Mouse (Mus musculus) urinary bladder, postnatal 25 days (tissue): Measurements from ENCODE around the gene Nap1l2.
"Not testable (repeated sequence)": the region's sequence is repeated elsewhere in the genome, so short reads cannot be mapped to it uniquely, and the experiment has no call there.

Experiments used
- DNase-seq: peaks from one replicate; pipeline ENCODE4 v3.0.0; 2022; ENCODE audit warnings: low spot score

Nap1l2 gene

DNA sequence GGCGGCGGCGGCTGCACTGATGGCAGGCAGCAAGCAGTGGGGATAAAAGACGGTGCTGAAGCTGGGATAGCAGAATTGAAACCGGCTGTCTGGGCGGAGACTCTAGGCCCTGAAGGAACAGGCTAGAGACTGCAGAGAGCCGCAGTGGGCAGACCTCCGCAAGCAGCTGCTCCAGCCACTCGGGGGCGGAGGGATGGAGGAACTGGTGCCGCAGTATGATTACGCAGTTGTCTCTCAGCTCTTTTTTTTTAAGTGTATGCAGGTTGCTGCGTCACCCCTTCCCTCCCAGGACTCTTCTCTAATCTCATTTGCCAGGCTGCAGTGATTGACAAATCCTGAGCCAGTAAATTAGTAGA, at the start of gene Nap1l2:
TSS of gene Nap1l2 (minus strand) at position 210 of the 356 bp plus-strand sequence.
- DNase-seq = no peak

DNA sequence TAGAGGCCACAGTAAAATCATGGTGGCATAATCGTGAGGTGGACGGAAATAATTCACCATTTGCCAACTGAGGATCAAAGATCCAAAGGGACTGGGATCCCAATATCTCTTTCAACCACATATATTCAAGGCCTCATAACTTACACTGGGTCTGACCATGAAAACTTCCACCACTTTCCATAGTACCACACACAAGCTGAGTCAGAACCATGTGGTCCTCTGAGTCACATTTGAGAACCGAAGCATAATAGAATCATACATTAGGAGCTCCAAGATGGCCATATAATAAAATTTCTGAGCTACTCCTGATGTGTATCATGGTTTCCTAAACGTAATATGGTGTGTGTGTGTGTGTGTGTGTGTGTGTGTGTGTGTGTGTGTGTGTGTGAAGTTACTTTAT, 28.8 kb upstream of the Nap1l2 start:
- no peak for DNase-seq

DNA sequence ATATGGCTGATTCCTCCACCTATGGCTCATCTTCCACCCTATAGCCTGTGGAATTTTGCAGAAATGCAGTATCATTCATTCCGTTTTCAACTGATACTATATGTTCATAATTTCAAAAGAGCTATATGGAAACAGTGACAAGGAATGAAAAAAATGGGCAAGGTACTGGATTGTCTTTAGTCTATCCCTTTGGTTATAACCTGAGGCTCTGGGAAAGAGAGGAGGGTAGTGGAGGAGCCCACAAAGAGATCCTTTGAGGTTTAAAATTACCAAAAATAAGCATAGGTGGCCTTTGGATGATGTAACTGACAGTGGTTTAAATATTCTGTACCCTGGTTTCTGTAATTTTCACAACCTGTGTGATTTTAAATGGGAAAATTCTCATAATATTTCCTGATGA, 389 bp upstream of the Nap1l2 start:
- no peak for DNase-seq

DNA sequence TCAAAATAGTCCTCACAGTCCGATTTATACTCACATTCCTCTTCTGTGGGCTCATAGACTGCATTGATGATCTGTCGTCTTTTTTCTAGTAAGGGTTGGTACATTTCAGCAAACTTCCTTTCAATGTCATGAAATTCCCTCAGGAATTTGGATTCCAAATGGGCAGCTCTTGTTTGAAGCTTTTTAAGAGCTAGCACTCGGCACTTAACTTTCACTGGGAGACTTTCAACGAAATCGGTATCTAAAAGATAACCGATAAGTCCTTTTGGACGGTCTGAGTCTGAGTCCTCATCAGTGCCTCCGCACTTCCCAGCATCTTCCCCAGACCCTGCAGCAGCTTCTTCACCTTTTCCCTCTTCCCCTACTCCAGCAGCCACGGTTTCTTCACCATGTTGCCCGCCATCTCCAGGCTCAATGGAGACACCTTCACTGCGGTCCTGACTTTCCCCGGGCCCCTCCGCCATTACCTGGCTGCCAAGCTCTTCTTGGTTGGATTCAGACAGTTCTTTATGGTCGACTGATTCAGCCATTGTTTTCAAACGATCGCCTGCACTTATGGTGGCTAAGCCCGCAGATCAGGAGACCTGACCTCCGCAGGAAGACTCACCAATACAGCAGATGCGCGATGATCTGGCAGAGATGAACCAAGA, 534 bp downstream of the Nap1l2 start:
- DNase-seq = no peak

DNA sequence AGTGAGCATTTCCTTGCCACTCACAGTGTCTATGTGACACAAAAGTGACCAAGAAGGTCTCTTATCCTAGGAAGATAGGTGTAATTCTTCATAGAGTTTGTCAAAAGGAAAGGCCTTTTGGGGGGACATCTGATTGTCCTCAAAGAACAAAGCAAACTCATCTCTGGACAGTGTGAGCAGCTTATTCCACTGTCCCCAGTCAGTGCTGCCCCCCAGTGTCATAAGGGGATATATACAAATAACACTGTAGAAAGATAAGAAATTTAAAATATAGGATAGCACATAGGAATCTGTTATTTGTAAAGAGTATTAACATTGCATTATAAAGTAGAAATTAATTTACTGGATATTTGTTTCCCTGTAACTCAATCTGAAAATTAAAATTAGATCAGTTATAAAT, 2.9 kb downstream of the Nap1l2 start:
- DNase-seq = no peak

DNA sequence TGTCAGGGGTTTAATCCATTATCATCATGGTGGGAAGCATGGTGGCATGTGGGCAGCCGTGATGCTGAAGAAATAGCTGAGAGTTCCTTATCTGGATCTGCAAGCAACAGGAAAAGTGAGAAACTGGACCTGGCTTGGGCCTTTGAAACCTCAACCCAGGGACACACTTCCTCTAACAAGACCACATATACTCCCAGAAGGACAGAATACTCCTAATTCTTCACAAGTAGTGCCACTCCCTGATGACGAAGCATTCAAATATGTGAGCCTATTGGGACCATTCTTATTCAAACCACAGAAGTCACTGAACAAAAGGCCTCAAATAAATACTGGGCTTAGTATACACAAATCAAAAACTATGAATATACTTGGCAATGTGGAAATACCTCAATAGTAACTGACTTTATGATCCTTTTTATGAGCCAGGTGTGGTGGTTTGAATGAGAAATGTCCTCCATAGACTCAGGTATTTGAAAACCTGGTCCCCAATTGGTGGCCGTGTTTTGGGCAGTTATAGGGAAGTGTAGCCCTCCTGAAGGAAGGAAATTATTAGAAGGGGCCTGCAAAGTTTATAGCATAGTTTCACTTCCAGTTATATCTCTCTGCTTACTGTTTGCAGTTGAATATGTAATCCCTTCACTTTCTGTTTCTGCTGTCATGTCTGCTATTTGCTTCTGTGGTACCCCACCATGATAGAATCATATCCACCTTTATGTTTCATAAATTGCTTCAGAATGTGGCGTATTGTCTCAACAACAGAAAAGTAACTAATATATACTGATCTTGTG, 6.5 kb downstream of the Nap1l2 start:
- no peak for DNase-seq

DNA sequence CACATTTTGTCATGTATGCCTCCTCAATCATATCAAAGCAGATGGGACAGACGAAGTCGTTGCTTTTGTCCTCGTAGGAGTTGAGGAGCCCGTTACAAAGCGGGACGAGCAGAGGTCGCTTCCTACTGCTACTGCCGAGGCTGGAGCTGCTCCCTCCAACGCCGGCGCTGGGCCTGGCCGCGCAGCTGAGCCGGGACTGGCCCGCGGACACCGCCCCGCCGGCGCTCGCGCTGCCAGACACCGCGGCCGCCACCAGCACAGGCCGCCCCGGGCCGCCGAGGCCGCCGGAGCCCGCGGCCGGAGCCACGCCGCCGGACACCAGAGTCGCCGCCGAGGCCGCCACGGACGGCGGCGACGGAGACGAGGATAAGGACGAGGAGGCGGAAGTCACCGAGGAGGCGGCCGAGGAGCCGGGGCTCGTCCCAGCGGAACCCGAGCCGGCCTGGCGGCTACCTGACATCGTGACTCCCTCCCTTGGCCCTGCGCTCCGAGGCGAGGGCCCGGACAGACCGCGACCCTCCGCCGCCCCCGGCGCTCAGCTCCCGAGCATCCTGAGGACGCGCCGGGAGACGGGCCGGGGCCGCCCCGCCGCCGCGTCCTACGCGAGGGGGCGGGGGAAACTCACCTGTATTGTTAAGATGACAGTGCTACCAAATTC, 21.4 kb downstream of the Nap1l2 start:
- not testable (repeated sequence) for DNase-seq

DNA sequence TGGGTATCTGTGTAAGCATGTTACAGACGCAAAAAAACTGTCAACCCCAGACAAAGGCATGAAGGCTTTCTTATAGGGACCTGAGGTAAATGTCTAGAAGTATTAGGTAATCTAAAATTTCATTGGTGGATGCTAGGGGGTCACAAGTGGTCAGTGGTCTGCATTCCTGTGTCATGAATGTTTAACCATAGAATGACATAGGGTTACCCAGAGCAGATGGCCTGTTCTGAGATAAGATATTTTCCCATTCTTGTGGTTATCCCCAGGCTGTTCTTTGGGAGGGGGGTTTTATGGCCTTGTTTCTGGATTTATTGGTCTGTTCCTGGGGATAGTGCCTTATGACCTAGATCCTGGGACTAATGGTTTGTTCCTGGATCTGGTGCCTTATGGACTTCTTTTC, 30.3 kb downstream of the Nap1l2 start:
- no peak for DNase-seq

DNA sequence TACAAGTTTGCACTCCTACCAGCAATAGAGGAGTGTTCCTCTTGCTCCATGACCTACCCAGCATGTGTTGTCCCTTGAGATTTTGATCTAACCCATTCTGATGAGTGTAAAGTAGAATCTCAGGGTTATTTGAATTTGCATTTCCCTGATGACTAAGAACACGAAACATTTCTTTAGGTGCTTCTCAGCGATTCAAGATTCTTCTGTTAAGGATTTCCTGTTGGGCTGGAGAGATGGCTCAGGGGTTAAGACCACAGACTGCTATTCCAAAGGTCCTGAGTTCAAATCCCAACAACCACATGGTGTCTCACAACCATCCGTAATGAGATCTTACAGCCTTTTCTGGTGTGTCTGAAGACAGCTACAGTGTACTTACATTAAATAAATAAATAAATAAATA, 47.9 kb downstream of the Nap1l2 start:
- no peak for DNase-seq
